Mouse (Mus musculus) kidney, embryonic 16.5 days (tissue): ENCODE data around the gene Hmga1. TPM values are rescaled to one million over a fixed set of nuclear protein-coding genes. Genes with fewer than 3 reads are reported as not detected.

ENCODE experiments used
- ATAC-seq: fragments of 200-750 bp; cut with Nextera tagmentation; 2 replicates; pipeline ENCODE4 v1.8.0; 2017; ENCODE audit warnings: moderate TSS enrichment; ENCODE audit not compliant: low FRiP score, low TSS enrichment
- H3K27ac ChIP-seq: fragments of 300-500 bp; sonication (generic); 2 replicates; pipeline ENCODE4 v1.5.1; 2014; ENCODE audit warnings: low read length
- H3K27me3 ChIP-seq: fragments of 300-500 bp; sonication (generic); 2 replicates; pipeline ENCODE4 v1.6.1; 2014; ENCODE audit warnings: low read length, control low read depth, mixed read lengths; ENCODE audit not compliant: insufficient read depth
- H3K36me3 ChIP-seq: fragments of 300-500 bp; sonication (generic); 2 replicates; pipeline ENCODE4 v1.6.1; 2014; ENCODE audit warnings: low read length, control low read depth, mixed read lengths; ENCODE audit not compliant: insufficient read depth
- H3K4me1 ChIP-seq: fragments of 300-500 bp; sonication (generic); 2 replicates; pipeline ENCODE4 v1.6.1; 2014; ENCODE audit warnings: low read length, control low read depth, mixed read lengths; ENCODE audit not compliant: insufficient read depth
- H3K4me2 ChIP-seq: fragments of 300-500 bp; sonication (generic); replicated peaks from 2 replicates; pipeline ENCODE4 v1.6.1; 2014; ENCODE audit warnings: low read depth, low read length
- H3K4me3 ChIP-seq: fragments of 300-500 bp; sonication (generic); 2 replicates; pipeline ENCODE4 v1.5.1; 2014; ENCODE audit warnings: mild to moderate bottlenecking, low read length
- H3K9ac ChIP-seq: fragments of 300-500 bp; sonication (generic); replicated peaks from 2 replicates; pipeline ENCODE4 v1.6.1; 2014; ENCODE audit warnings: low read length
- H3K9me3 ChIP-seq: fragments of 300-500 bp; sonication (generic); 2 replicates; pipeline ENCODE4 v1.6.1; 2016; ENCODE audit warnings: low read length, control low read depth
- WGBS: fragments of 180-500 bp; shearing (Covaris S2); extraction: QIAGEN DNeasy Blood & Tissue Kit; methylation state at CpG from one replicate; pipeline ENCODE4 v1.1.7; 2014; 5-methylcytosine and 5-hydroxymethylcytosine counted together
- polyA plus RNA-seq: library from polyadenylated mRNA; unstranded; fragments of >200 nt; fragmentation: Nextera tagmentation; extraction: Ambion mirVana; gene quantifications from 2 replicates; pipeline ENCODE4 v1.2.1, GENCODE M21; 2015

Hmga1 gene
- polyA plus RNA-seq, 1 experiment from 2014 or later = 257 TPM

- H3K27me3 ChIP-seq = no peaks in the 10 kb centered on the region
- no peak overlapping the region for H3K4me3 ChIP-seq
- peaks cover 12% of the 10 kb centered on the region; the same call in 1 of the 2 replicates for H3K36me3 ChIP-seq
- H3K4me2 ChIP-seq = no peak overlapping the region
- peaks cover 46% of the 10 kb centered on the region for H3K4me1 ChIP-seq
- no peak overlapping the region for H3K27ac ChIP-seq
- 78% methylated on average over 3 of the region's 3 CpGs for WGBS
- no peaks in the 10 kb centered on the region for H3K9me3 ChIP-seq
- no peak for ATAC-seq
- H3K9ac ChIP-seq = no peak overlapping the region
These were observed 44.0 kb downstream of the Hmga1 start for GRCm38 (mm10) chr17:27600286-27600685.

GRCm38 (mm10) chr17:27600869-27601268 is 44.6 kb downstream of the Hmga1 start:
- ATAC-seq = no peak
- Histone ChIP-seq H3K27me3 (no peaks in the 10 kb centered on the region), H3K4me2 (no peak overlapping the region), H3K4me3 (no peak overlapping the region), H3K4me1 (peaks cover 43% of the 10 kb centered on the region), H3K9me3 (no peaks in the 10 kb centered on the region), H3K36me3 (peaks cover 12% of the 10 kb centered on the region; the same call in 1 of the 2 replicates), H3K27ac (no peak overlapping the region), H3K9ac (no peak overlapping the region)
- 75% methylated on average over 5 of the region's 5 CpGs for WGBS

- no peak for ATAC-seq
These were observed 46.7 kb downstream of the Hmga1 start for GRCm38 (mm10) chr17:27603036-27603435.

GRCm38 (mm10) chr17:27603522-27604234 is 47.4 kb downstream of the Hmga1 start:
- Histone ChIP-seq H3K4me2 (no peak overlapping the region), H3K36me3 (0 out of 2 replicates have a peak, but pooled peaks cover 2% of the 10 kb centered on the region), H3K4me1 (peaks cover 24% of the 10 kb centered on the region), H3K27ac (no peak overlapping the region), H3K4me3 (no peak overlapping the region), H3K9ac (no peak overlapping the region), H3K9me3 (no peaks in the 10 kb centered on the region), H3K27me3 (no peaks in the 10 kb centered on the region)
- 76% methylated on average over 21 of the region's 21 CpGs for WGBS
- no peak for ATAC-seq

More at GRCm38 (mm10) chr17:27603036-27603435, 46.7 kb downstream of the Hmga1 start:
- H3K27ac ChIP-seq = no peak overlapping the region
- no peak overlapping the region for H3K9ac ChIP-seq
- no peak overlapping the region for H3K4me3 ChIP-seq
- H3K36me3 ChIP-seq = 0 out of 2 replicates have a peak, but pooled peaks cover 2% of the 10 kb centered on the region
- H3K9me3 ChIP-seq = no peaks in the 10 kb centered on the region
- no peaks in the 10 kb centered on the region for H3K27me3 ChIP-seq
- H3K4me2 ChIP-seq = no peak overlapping the region
- H3K4me1 ChIP-seq = peaks cover 28% of the 10 kb centered on the region
- WGBS = 95% methylated on average over 2 of the region's 2 CpGs

GRCm38 (mm10) chr17:27609576-27609975 is 53.3 kb downstream of the Hmga1 start:
- no peak overlapping the region for H3K4me3 ChIP-seq
- no peak overlapping the region for H3K4me2 ChIP-seq
- WGBS = 85% methylated on average over 7 of the region's 7 CpGs
- H3K4me1 ChIP-seq = peaks cover 10% of the 10 kb centered on the region; the same call in 1 of the 2 replicates
- H3K9me3 ChIP-seq = no peaks in the 10 kb centered on the region
- ATAC-seq = no peak
- H3K9ac ChIP-seq = no peak overlapping the region
- no peaks in the 10 kb centered on the region for H3K27me3 ChIP-seq
- no peaks in the 10 kb centered on the region for H3K36me3 ChIP-seq
- H3K27ac ChIP-seq = no peak overlapping the region

GRCm38 (mm10) chr17:27610679-27611518 is 54.6 kb downstream of the Hmga1 start:
- no peak for ATAC-seq
- H3K4me1 ChIP-seq = peaks cover 10% of the 10 kb centered on the region; the same call in 1 of the 2 replicates

GRCm38 (mm10) chr17:27611519-27611884 is 55.2 kb downstream of the Hmga1 start:
- H3K9ac ChIP-seq = no peak overlapping the region
- 40% methylated on average over 3 of the region's 3 CpGs for WGBS
- H3K36me3 ChIP-seq = no peaks in the 10 kb centered on the region
- no peak for ATAC-seq
- peaks cover 10% of the 10 kb centered on the region; the same call in 1 of the 2 replicates for H3K4me1 ChIP-seq
- no peak overlapping the region for H3K4me3 ChIP-seq
- no peak overlapping the region for H3K27ac ChIP-seq
- H3K27me3 ChIP-seq = no peaks in the 10 kb centered on the region
- no peaks in the 10 kb centered on the region for H3K9me3 ChIP-seq
- no peak overlapping the region for H3K4me2 ChIP-seq

More at GRCm38 (mm10) chr17:27610679-27611518, 54.6 kb downstream of the Hmga1 start:
- no peak overlapping the region for H3K4me3 ChIP-seq
- H3K9me3 ChIP-seq = no peaks in the 10 kb centered on the region
- H3K36me3 ChIP-seq = no peaks in the 10 kb centered on the region
- H3K9ac ChIP-seq = no peak overlapping the region
- WGBS = 69% methylated on average over 10 of the region's 10 CpGs
- no peak overlapping the region for H3K27ac ChIP-seq
- H3K27me3 ChIP-seq = no peaks in the 10 kb centered on the region
- H3K4me2 ChIP-seq = no peak overlapping the region

- H3K4me2 ChIP-seq = no peak overlapping the region
These were observed 55.7 kb downstream of the Hmga1 start for GRCm38 (mm10) chr17:27611994-27612393.

GRCm38 (mm10) chr17:27613016-27613415 is 56.7 kb downstream of the Hmga1 start:
- H3K9ac ChIP-seq = no peak overlapping the region
- peaks cover 13% of the 10 kb centered on the region for H3K36me3 ChIP-seq
- H3K4me2 ChIP-seq = no peak overlapping the region
- no peak overlapping the region for H3K27ac ChIP-seq
- no peak overlapping the region for H3K4me3 ChIP-seq
- WGBS = 88% methylated on average over 4 of the region's 4 CpGs
- H3K27me3 ChIP-seq = no peaks in the 10 kb centered on the region
- ATAC-seq = no peak
- peaks cover 10% of the 10 kb centered on the region; the same call in 1 of the 2 replicates for H3K4me1 ChIP-seq
- H3K9me3 ChIP-seq = peaks cover 6% of the 10 kb centered on the region; the same call in 1 of the 2 replicates

More at GRCm38 (mm10) chr17:27611994-27612393, 55.7 kb downstream of the Hmga1 start:
- Histone ChIP-seq H3K27me3 (no peaks in the 10 kb centered on the region), H3K9me3 (no peaks in the 10 kb centered on the region), H3K27ac (no peak overlapping the region), H3K36me3 (peaks cover 4% of the 10 kb centered on the region; the same call in 1 of the 2 replicates), H3K4me3 (no peak overlapping the region), H3K4me1 (peaks cover 10% of the 10 kb centered on the region; the same call in 1 of the 2 replicates), H3K9ac (no peak overlapping the region)
- WGBS = 75% methylated on average over 5 of the region's 5 CpGs
- no peak for ATAC-seq
